Mouse (Mus musculus) intestine, embryonic 15.5 days (tissue): ENCODE data around the gene Klc1. TPM values are rescaled to one million over a fixed set of nuclear protein-coding genes. Genes with fewer than 3 reads are reported as not detected.
"Not testable (repeated sequence)": the region's sequence is repeated elsewhere in the genome, so short reads cannot be mapped to it uniquely, and the experiment has no call there.

Experiments used
- ATAC-seq: fragments of 200-750 bp; cut with Nextera tagmentation; 2 replicates; pipeline ENCODE4 v1.8.0; 2017; ENCODE audit warnings: moderate TSS enrichment, moderate library complexity
- H3K27ac ChIP-seq: fragments of 300-500 bp; sonication (generic); 2 replicates; pipeline ENCODE4 v1.5.1; 2015; ENCODE audit warnings: mild to moderate bottlenecking, inconsistent platforms
- H3K27me3 ChIP-seq: fragments of 300-500 bp; sonication (generic); replicated peaks from 2 replicates; pipeline ENCODE4 v1.6.1; 2015; ENCODE audit warnings: inconsistent platforms
- H3K36me3 ChIP-seq: fragments of 300-500 bp; sonication (generic); 2 replicates; pipeline ENCODE4 v1.6.1; 2015; ENCODE audit warnings: inconsistent platforms
- H3K4me1 ChIP-seq: fragments of 300-500 bp; sonication (generic); replicated peaks from 2 replicates; pipeline ENCODE4 v1.6.1; 2015; ENCODE audit warnings: inconsistent platforms
- H3K4me2 ChIP-seq: fragments of 300-500 bp; sonication (generic); replicated peaks from 2 replicates; pipeline ENCODE4 v1.6.1; 2015; ENCODE audit warnings: mild to moderate bottlenecking, inconsistent platforms
- H3K4me3 ChIP-seq: fragments of 300-500 bp; sonication (generic); replicated peaks from 2 replicates; pipeline ENCODE4 v1.5.1; 2015; ENCODE audit warnings: inconsistent platforms
- H3K9ac ChIP-seq: fragments of 300-500 bp; sonication (generic); 2 replicates; pipeline ENCODE4 v1.6.1; 2015; ENCODE audit warnings: inconsistent platforms
- H3K9me3 ChIP-seq: fragments of 300-500 bp; sonication (generic); 2 replicates; pipeline ENCODE4 v1.6.1; 2016; ENCODE audit warnings: inconsistent platforms
- WGBS: fragments of 180-500 bp; shearing (Covaris S2); methylation state at CpG from one replicate; pipeline ENCODE4 v1.1.7; 2015; 5-methylcytosine and 5-hydroxymethylcytosine counted together
- polyA plus RNA-seq: library from polyadenylated mRNA; unstranded; fragments of >200 nt; fragmentation: Nextera tagmentation; extraction: Ambion mirVana; gene quantifications from 2 replicates; pipeline ENCODE4 v1.2.1, GENCODE M21; 2015

Gene Klc1
- 91.1 and 92.1 TPM in 2 replicates for polyA plus RNA-seq

GRCm38 (mm10) chr12:111758381-111759175, at the start of gene Klc1:
Gene Klc1, plus strand, starts transcription at chr12:111758849.
- Histone ChIP-seq H3K9me3 (no peaks in the 10 kb centered on the region), H3K4me3 (peak within 1 kb of the TSS; percentile 93), H3K9ac (peak within 1 kb of the TSS; percentile 95), H3K27ac (peak within 1 kb of the TSS; percentile 87), H3K27me3 (no peaks in the 10 kb centered on the region), H3K36me3 (0 out of 2 replicates have a peak, but pooled peaks cover 5% of the 10 kb centered on the region), H3K4me1 (peaks cover 28% of the 10 kb centered on the region), H3K4me2 (peak within 1 kb of the TSS; percentile 99)
- WGBS, result under 1% methylated on average over 84 of the region's 85 CpGs
- ATAC-seq, result peak; percentile 86

- Histone ChIP-seq H3K9ac (no peak overlapping the region), H3K4me2 (no peak overlapping the region), H3K4me1 (peaks cover 18% of the 10 kb centered on the region), H3K27me3 (no peaks in the 10 kb centered on the region), H3K9me3 (no peaks in the 10 kb centered on the region), H3K4me3 (no peak overlapping the region), H3K27ac (no peak overlapping the region), H3K36me3 (peaks cover 14% of the 10 kb centered on the region)
- WGBS, result 83% methylated on average over 10 of the region's 10 CpGs
- ATAC-seq, result no peak
Measured at GRCm38 (mm10) chr12:111710091-111710490, 48.6 kb upstream of the Klc1 start.

- peak overlapping the region; percentile 98 for H3K9ac ChIP-seq
- peak overlapping the region; percentile 72 for H3K4me2 ChIP-seq
- H3K36me3 ChIP-seq, result peaks cover 18% of the 10 kb centered on the region
- H3K27me3 ChIP-seq, result no peaks in the 10 kb centered on the region
- H3K27ac ChIP-seq, result peak overlapping the region; percentile 70
- no peaks in the 10 kb centered on the region for H3K9me3 ChIP-seq
- WGBS, result under 1% methylated on average over 33 of the region's 33 CpGs
- peaks cover 11% of the 10 kb centered on the region; the same call in 1 of the 2 replicates for H3K4me1 ChIP-seq
- ATAC-seq, result peak; percentile 48
- peak overlapping the region; percentile 99 for H3K4me3 ChIP-seq
Measured at GRCm38 (mm10) chr12:111712476-111712875, 46.2 kb upstream of the Klc1 start.

- peak; percentile 95 for ATAC-seq
- WGBS, result under 1% methylated on average over 79 of the region's 86 CpGs
- peaks cover 11% of the 10 kb centered on the region; the same call in 1 of the 2 replicates for H3K4me1 ChIP-seq
- no peaks in the 10 kb centered on the region for H3K9me3 ChIP-seq
- no peaks in the 10 kb centered on the region for H3K27me3 ChIP-seq
- peak within 1 kb of the TSS; percentile 99 for H3K4me3 ChIP-seq
- H3K36me3 ChIP-seq, result peaks cover 15% of the 10 kb centered on the region
- H3K27ac ChIP-seq, result peak within 1 kb of the TSS; percentile 84
- H3K9ac ChIP-seq, result peak within 1 kb of the TSS; percentile 98
- peak within 1 kb of the TSS; percentile 72 for H3K4me2 ChIP-seq
Measured at GRCm38 (mm10) chr12:111713004-111713651, 45.5 kb upstream of the Klc1 start, which contains the start of the genes Bag5 and Apopt1. Gene Bag5, minus strand, starts transcription at chr12:111713257. Gene Apopt1, plus strand, starts transcription at chr12:111713261.

GRCm38 (mm10) chr12:111713880-111714279, 44.8 kb upstream of the Klc1 start:
- not testable (repeated sequence) for H3K9me3 ChIP-seq, H3K27me3 ChIP-seq, H3K9ac ChIP-seq, ATAC-seq, H3K27ac ChIP-seq
- 74% methylated on average over 6 of the region's 6 CpGs for WGBS
- Histone ChIP-seq H3K4me2 (peak overlapping the region; percentile 72), H3K36me3 (peaks cover 15% of the 10 kb centered on the region), H3K4me3 (peak overlapping the region; percentile 99), H3K4me1 (peaks cover 11% of the 10 kb centered on the region; the same call in 1 of the 2 replicates)

GRCm38 (mm10) chr12:111716505-111716904, 42.1 kb upstream of the Klc1 start:
- Histone ChIP-seq H3K27me3 (no peaks in the 10 kb centered on the region), H3K27ac (no peak overlapping the region), H3K4me2 (no peak overlapping the region), H3K9ac (no peak overlapping the region), H3K9me3 (no peaks in the 10 kb centered on the region), H3K36me3 (peaks cover 5% of the 10 kb centered on the region; the same call in 1 of the 2 replicates), H3K4me1 (peaks cover 9% of the 10 kb centered on the region; the same call in 1 of the 2 replicates), H3K4me3 (no peak overlapping the region)
- ATAC-seq, result no peak
- WGBS, result 98% methylated on average over 7 of the region's 7 CpGs

- no peak for ATAC-seq
- no peak overlapping the region for H3K9ac ChIP-seq
- no peak overlapping the region for H3K27ac ChIP-seq
- no peaks in the 10 kb centered on the region for H3K9me3 ChIP-seq
- no peak overlapping the region for H3K4me2 ChIP-seq
- 73% methylated on average over 8 of the region's 8 CpGs for WGBS
- H3K36me3 ChIP-seq, result peaks cover 5% of the 10 kb centered on the region; the same call in 1 of the 2 replicates
- peaks cover 3% of the 10 kb centered on the region; the same call in 1 of the 2 replicates for H3K4me1 ChIP-seq
- H3K4me3 ChIP-seq, result no peak overlapping the region
- H3K27me3 ChIP-seq, result no peaks in the 10 kb centered on the region
Measured at GRCm38 (mm10) chr12:111718656-111719055, 40.0 kb upstream of the Klc1 start.

- Histone ChIP-seq H3K4me2 (no peak overlapping the region), H3K9me3 (no peaks in the 10 kb centered on the region), H3K4me1 (peaks cover 4% of the 10 kb centered on the region; the same call in 1 of the 2 replicates), H3K4me3 (no peak overlapping the region), H3K27me3 (no peaks in the 10 kb centered on the region), H3K36me3 (peaks cover 7% of the 10 kb centered on the region; the same call in 1 of the 2 replicates), H3K9ac (no peak overlapping the region), H3K27ac (no peak overlapping the region)
- WGBS, result 87% methylated on average over 4 of the region's 4 CpGs
- no peak for ATAC-seq
Measured at GRCm38 (mm10) chr12:111720222-111720621, 38.4 kb upstream of the Klc1 start.

- ATAC-seq, result no peak
- no peak overlapping the region for H3K9ac ChIP-seq
- peaks cover 4% of the 10 kb centered on the region; the same call in 1 of the 2 replicates for H3K4me1 ChIP-seq
- 72% methylated on average over 9 of the region's 9 CpGs for WGBS
- H3K4me3 ChIP-seq, result no peak overlapping the region
- H3K27ac ChIP-seq, result no peak overlapping the region
- H3K4me2 ChIP-seq, result no peak overlapping the region
- 0 out of 2 replicates have a peak, but pooled peaks cover 5% of the 10 kb centered on the region for H3K36me3 ChIP-seq
- no peaks in the 10 kb centered on the region for H3K27me3 ChIP-seq
- H3K9me3 ChIP-seq, result no peaks in the 10 kb centered on the region
Measured at GRCm38 (mm10) chr12:111722654-111723053, 36.0 kb upstream of the Klc1 start.

- WGBS, result 58% methylated on average over 6 of the region's 6 CpGs
- no peak for ATAC-seq
- no peaks in the 10 kb centered on the region for H3K9me3 ChIP-seq
- H3K27me3 ChIP-seq, result no peaks in the 10 kb centered on the region
- H3K9ac ChIP-seq, result no peak overlapping the region
- no peak overlapping the region for H3K4me2 ChIP-seq
- peaks cover 4% of the 10 kb centered on the region; the same call in 1 of the 2 replicates for H3K4me1 ChIP-seq
- H3K4me3 ChIP-seq, result no peak overlapping the region
- H3K27ac ChIP-seq, result peak overlapping the region; percentile 27; the same call in 1 of the 2 replicates
- H3K36me3 ChIP-seq, result 0 out of 2 replicates have a peak, but pooled peaks cover 5% of the 10 kb centered on the region
Measured at GRCm38 (mm10) chr12:111724638-111725337, 33.9 kb upstream of the Klc1 start.

- no peak overlapping the region for H3K4me2 ChIP-seq
- peak overlapping the region; percentile 18; the same call in 1 of the 2 replicates for H3K9ac ChIP-seq
- no peak overlapping the region for H3K4me3 ChIP-seq
- H3K36me3 ChIP-seq, result 0 out of 2 replicates have a peak, but pooled peaks cover 5% of the 10 kb centered on the region
- H3K27ac ChIP-seq, result peak overlapping the region; percentile 27; the same call in 1 of the 2 replicates
- no peak for ATAC-seq
- H3K4me1 ChIP-seq, result peaks cover 4% of the 10 kb centered on the region; the same call in 1 of the 2 replicates
- no peaks in the 10 kb centered on the region for H3K27me3 ChIP-seq
- WGBS, result 73% methylated on average over 12 of the region's 12 CpGs
- no peaks in the 10 kb centered on the region for H3K9me3 ChIP-seq
Measured at GRCm38 (mm10) chr12:111725338-111726121, 33.1 kb upstream of the Klc1 start.
